Mouse (Mus musculus) ES-E14 (cell line): ENCODE measurements around the gene Drc3.

Experiments used
- MAFK ChIP-seq: IDR thresholded peaks from 2 replicates; pipeline ENCODE4 v1.6.1; 2014; ENCODE audit warnings: mild to moderate bottlenecking, low read depth, low read length, inconsistent platforms; ENCODE audit not compliant: insufficient read depth
- ZNF384 ChIP-seq: IDR thresholded peaks from 2 replicates; pipeline ENCODE4 v1.6.1; 2012; ENCODE audit warnings: low read depth, low read length, inconsistent platforms

DNA sequence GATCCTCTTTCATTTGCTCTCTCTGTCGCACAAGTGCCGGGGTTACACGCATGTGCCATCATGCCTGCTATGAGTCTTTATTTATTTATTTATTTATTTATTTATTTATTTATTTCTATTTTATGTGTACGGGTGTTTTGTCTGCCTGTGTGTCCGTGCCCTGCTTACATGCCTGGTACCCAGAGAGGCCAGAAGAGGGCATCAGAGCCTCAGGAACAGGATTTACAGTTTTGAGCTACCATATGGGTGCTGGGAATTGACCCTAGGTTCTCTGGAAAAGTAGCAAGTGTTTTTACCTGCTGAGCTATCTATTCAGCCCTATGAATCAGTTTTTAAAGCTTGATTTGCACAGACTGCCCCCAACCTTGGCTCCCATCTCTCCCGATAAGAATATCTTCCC lies 30.4 kb downstream of the Drc3 start:
- TF ChIP-seq ZNF384 (no peak), MAFK (no peak)
